Mouse (Mus musculus) c-Kit-positive CD71-positive TER-119-positive erythroid progenitor cells, embryonic 14.5 days (primary cell): ENCODE data around the gene Rheb.
"Not testable (repeated sequence)": the region's sequence is repeated elsewhere in the genome, so short reads cannot be mapped to it uniquely, and the experiment has no call there.

Source experiments
- DNase-seq: peaks from one replicate; pipeline ENCODE4 v3.0.0-alpha.2; 2013; ENCODE audit warnings: low spot score

The Rheb gene

DNA sequence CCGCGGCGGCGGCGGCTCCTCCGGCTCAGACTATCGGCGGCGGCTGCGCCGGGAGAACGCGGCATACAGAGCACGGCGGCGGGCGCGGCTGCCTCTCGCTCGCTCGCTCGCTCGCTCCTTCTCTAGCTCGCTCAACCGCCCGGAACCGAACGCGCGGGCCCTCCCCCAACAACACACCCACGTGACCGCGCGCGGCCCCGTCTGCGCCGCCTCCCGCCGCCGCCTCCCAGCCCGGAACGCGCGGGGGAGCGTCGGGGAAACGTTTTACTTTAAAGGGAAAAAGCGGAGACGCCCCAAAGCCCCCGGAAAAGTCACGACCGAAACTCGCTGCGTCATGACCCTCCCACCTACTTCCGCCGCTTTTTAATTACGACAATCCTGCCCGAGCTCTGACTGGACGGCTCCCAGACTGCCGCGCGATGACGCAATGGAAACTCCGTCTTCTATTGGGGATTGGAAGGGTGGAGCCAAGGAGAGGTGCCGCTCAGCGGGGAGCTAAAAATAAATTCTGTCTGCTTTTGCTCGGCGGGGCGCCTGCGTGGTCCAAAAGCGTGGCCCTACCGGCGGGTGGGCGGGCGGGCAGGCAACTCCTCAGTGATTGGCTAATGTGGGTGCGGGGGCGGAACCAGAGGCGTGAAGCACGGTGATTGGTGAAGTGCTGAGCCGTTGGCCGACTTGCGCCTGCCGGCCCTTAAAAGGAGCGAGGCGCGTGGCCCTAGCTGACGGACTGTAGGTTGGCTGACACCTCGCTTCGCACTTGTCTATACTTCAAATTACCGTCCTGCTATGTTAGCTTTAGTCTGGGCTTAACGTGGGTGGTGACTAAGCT, at the start of gene Rheb:
Gene Rheb, minus strand, starts transcription at position 351 of the 829 bp plus-strand sequence.
- peak; percentile 99 for DNase-seq

DNA sequence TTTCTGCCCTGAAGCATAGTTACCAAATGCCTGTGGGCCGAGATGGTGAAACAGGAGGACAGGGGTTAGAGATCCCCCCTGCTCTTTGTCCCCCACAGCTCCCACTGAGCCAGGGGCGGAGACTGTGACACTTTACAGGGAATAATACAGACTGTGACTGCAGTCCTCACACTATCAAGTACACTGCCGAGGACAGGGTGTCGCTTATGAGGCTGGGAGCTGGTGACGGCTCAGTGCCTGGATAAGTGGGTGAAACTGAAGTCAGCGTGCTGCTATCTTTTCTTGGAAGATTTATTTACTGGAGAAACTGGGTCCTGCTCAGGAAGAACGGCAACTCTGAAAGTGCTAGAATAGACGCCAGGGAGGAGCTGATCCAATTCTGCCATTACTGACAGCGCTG, 47.4 kb upstream of the Rheb start:
- DNase-seq = no peak

DNA sequence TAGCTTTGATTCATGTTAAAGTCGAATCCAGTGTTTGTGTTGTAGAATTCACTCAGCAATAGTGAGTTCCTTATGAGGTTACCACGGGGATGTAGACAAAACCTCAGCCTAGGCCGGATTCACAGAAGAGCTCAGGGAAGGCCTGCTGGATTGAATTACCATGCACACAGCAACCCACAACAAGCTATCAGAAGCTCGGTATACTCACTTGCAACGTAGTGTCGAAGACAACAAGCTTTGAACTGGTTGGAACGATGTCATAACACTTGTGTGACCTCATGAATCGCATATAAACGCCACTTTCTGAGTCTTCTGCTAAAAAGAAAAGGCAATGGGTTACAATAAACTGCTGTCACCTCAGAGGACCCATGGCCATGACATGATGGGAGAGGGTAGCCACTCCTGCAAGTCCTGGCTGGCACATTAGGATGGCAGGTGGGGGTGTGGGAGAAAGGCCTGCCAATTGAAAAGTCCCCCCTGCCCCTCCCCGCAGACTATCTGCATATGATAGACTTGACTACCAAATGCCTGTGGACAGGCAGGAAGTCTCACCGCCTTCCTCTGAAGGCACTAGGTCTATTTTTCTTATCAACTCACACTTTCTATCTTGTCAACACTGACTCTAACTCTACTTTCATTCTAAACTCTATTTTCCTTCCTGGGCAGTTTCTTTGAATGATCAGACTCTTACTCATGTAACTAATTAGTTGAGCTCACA, 46.6 kb upstream of the Rheb start:
- DNase-seq = no peak

DNA sequence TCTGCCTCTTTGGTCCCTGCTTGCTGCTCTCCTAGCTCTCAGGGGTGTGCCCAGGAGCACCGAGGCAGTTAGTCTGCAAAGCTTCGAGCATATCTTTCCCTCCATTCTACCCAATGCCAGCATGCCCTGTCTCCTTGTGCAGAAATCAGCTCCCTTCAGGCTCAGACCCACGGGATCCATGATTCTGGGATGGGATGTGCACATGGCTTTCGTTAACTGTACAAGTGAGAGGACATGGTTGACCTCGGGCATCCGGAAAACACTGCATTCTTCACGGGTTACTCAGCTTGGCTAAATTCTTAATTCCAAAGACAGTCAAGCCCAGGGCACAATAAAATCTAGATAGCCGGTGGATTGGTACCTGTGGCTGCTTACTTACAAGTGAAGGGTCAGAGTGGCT, 44.8 kb upstream of the Rheb start:
- no peak for DNase-seq

DNA sequence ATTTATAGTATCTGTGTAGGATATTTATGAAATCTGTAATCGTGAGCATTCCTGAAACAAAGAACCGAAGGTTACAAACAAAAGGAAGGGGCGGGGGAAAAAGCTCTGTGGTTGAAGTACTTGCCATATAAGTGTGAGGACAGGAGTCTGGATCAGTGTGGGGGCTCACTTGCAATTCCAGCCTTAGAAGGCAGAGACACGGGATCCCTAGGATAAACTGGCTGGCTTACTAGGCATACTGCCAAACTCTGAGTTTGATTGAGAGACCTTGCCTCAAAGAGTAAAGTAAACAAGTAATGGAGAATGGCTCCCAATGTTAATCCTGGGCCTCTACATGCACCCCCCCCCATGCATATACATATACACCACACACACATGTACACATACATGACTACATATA, 36.3 kb upstream of the Rheb start:
- no peak for DNase-seq

DNA sequence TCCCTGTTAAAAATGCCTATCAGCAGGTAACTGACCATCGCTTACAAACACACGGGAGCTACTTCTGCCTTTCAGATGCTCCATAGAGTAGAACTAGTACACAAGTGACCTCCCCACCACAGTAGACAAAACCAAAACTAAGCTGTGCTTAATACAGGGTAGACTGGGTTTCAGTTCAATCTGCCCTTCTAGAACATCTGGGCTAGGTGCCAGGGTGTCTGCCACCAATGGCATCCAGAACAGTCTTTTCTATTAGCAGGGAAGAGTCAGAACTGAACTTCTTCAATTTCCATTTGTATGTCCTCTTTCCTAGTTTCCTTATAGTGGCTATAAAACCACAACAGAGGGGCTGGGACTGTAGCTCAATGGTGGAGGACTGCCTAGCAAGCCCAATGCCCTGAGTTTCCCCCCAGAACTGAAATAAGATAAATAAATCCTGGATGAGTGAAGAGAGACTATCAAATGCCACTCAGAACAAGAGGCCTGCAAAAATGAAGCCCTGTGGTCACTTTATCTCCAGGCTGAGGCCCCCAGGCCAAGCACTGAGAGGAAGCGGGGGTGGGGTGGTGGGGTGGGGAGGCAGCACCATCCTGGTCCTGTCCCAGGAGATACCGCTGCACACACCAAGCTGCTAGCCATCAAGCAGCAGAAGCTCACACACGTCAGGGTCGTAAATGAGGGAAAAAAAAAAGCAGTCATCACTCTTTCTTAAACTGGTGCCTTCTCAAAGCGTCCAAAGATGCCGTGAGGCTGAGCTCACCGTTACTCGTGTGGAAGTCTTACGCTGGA, 35.6 kb upstream of the Rheb start:
- DNase-seq = no peak

DNA sequence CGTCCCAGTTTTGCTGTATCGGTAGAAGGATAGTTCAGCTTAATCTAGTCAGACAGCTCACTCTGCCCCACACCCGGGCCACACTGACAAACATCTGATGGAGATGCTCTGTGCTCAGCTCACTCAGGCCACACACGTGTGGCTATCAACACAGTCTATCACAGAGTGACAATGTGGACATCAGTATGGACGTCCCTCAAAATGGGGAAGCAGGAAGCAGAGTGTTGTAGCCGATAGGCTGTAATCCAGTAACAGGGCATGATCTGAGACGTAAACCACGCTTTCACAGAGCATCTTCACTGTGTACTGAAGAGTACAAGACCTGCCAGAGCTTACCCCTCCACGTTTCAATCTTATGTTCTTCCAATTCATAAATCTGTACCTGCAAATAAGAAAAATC, 34.2 kb upstream of the Rheb start:
- no peak for DNase-seq

DNA sequence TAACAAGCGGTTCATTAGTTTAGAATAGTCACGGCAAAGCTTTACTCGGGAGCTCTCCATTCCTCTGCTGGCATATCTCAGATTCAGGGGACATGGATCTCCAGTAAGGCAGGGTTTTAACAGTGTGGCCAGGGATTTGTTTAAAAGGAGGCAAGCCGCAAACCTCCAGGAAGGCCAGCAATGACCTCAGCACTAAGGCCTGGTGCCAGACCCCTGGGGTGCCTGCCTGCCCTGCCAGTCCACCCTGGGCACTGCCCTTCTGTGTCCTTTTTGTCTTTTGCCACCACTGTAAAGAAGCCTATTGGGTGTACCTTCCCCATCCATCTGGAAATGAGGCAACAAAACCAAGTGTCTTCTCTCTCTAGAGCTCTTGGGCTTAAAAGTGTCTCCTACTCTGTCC, 31.7 kb upstream of the Rheb start:
- DNase-seq = no peak

DNA sequence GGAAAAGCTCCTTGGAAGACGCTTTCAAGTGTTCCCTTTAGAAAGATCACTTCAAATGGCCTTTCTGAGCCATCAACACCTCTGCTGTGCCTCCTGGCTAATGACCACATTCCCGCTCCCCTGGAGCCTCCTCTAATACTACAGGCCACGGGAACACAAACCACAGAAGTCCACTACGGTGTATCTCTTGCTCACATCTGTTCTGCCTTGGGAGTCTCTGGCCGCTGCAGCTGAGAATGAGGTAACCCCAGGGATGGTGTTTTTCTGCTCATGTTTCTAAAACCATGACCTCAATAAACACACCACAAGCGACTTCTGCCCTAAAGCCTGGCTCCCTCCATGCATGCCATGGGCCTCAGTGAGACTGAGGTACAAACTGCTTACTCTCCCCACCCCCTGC, 30.8 kb upstream of the Rheb start:
- DNase-seq = no peak

DNA sequence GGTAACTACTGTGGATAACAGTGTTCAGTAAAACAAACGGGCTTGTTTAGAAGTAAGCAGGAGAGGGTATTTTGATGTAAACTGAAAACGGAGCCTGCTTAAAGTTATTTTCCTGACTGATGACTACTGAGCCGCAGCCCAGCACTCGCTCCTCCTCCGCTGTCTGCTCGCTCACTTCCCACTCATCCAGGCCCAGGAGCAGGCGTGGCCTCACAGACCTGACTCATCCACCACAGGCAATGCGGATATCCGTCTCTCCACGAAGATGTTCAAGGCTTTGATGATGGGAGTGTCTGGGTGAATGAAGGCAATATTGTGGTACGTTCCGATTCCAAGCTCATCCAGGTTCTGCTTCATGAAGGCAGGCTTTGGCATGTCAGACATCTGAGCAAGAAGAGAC, 28.9 kb upstream of the Rheb start:
- no peak for DNase-seq

DNA sequence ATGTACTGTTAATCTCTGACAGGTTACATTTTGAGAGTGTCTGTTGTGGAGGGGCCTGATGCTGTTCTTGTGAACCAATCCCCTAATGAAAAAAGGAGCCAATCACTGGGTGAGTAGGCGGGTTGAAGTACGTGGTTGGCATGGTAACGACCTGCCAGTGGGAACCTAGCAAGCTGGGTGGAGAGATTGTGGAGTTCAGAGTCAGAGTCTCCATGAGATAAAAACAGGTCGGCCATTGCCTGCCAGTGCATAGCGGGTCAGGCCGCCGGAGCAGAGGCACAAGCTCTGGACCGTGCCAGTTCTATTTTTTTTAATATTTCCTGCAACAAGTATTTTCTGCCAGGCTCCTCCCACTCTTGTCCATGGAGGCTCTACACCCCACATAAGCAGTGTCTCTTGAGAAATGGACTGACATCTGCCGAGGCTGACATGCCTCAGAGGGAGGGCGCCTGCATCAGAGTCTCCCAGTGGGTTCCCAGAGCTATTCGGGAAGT, 27.4 kb upstream of the Rheb start:
- DNase-seq = peak; percentile 74

DNA sequence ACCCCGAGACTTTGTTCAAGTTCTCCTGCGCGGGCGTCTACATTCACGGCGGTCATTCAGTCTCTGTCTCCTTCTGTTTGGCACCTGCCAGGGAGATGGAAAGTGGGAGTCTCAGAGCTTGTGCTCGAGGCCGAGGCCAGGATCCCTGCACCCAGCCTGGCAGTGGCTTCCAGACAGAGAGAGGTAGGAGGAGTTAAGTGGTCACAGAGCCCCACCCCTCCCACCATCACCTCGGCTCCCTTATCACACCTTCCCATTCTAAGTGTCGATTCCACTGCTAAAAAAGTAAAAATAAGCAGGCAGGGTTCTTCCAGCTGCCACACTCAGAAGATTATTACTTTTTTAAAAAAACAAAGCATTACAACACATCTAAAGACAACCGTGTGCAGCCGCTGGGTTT, 21.4 kb upstream of the Rheb start:
- peak; percentile 41 for DNase-seq

DNA sequence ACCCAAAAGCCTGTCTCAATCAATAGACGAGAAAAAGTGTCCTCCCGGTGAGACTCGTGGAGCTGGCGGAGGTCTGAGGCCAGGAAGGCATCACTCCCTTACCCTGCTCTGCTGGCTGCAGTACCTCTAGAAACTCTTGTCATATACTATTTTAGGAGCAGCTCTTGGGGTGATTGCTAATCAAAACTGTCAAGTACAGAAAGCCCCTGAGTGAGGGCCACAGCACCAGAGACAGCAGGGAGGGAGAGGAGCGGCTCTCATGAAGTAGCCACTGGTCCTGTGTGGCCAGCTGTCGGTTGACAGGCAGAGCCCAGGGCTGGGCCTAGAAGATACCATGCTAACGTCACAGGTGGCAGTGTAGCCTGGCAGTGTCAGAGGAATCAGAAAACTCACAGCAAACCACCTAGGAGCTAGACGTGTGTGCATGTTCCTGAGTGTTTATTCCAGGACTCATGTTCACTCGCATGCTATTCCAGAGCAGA, 19.1 kb upstream of the Rheb start:
- no peak for DNase-seq

DNA sequence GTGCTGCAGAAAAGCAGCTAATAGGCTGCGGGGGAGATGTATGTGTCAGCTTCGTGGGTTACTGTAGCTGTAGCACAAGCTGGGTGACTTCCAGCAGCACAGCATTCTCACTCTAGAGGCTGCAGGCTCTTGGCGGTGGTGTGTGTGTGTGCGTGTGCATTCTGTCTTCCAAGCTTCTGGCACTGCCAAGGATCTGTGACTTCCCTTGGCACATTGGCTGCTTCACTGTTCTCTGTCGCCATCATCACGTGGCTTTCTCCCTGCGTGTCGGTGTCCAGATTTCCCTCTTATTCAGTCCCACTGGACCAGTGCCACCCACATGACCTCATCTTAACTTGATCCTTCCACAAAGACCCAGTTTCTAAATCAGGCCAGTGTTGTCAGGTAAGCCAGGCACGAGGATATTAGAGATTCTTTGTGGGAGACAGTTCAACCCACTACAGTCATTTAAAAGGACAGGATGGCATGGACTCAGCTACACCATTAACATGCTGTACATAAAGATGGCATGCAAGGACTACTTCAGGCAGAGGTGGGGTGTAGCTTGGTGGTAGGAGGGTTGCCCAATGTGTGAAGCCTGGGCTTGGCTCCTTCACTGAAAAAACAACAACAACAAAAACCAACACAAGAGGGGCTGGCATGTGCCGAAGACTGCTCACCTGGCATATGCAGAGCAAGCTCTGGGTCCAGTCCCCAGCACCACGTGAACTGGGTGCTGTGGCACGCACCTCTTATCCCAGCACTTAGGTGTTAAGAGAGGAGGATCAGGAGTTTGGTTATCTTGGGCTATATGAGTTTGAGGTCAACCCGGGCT, 18.4 kb upstream of the Rheb start:
- DNase-seq = no peak

DNA sequence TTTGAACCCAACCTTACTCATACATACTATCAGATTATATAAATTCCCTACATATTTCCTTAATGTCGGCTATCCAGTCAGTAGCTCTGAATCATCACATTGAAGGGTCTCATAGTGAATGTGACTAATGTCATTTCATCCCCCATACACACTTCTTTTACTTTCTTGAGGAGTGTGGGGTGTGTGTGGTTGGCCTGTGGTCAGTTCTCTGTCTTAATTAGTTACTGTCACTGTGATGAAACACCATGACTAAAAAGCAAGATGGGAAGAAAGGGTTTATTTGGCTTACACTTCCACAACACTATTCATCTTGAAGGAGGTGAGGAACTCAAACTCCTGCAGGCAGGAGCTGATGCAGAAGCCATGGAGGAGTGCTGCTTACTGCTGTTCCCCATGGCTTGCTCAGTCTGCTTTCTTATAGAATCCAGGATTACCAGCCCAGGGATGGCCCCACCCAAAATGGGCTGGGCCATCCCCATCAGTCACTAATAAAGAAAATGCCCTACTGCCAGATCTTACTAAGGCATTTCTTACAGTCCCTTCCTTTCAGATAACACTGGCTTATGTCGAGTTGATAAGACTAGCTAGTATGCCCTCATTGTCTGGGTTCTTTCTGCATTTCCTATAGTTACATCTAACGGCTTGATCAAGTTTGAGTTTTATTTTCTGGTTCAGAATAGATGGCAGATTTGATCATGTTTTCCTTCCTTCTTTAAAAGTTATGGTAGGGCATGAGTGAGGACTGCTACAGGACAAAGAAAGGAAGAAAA, 17.5 kb upstream of the Rheb start:
- DNase-seq = no peak

DNA sequence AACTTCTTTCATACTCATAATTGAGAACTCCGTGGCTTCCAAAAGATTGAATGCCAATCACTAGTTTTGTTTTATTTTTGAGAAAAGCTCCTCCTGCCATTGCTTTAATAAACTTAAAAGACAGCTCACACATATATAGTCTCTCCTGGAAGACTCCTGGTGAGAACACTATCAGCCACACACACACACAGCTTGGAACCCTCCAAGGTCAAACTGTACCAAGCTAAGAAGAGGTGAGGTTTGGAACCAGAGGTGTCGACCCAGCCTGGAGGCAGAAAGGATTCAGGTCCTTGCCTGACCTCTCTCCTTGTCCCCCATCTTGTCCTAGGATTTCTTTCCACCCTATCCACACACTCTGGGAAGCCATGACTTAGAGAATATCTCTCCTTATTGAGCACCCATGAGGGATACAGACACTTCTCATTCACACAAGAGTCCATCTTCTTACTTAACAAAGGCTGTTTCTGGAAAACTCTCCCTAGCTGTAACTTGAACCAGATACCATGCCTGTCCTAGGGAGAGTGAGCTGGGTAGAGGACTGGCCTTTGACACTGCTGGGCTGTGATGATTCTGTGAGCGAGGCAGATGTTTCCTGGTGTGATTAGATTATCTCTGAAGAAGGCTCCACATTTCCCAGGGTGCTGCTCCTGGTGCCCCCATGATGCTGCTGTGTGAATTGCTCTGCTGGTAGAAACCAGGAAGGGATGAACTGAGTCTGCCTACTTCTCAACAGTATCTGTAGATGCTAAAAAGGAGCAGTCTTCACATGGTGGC, 12.6 kb upstream of the Rheb start:
- peak; percentile 71 for DNase-seq

DNA sequence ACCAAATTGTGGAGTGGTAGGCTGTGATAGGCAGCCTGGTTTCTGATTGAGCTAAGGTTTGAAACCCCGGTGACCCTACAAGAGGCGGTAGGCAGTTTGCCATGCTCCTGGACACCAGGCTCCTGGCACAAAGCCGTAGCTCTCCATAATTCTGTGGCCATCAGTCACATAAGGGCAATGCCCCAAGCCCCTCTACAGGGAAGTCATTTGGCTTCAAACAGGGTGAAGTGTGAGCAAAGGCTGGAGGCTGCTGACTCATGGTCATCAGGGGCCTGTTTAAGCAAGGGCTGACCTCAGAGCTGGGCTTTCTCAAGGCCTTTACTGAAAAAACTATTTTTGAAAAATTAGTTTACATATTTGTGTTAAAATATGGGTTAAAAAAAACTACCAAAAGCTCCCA, 11.8 kb upstream of the Rheb start:
- DNase-seq = no peak

DNA sequence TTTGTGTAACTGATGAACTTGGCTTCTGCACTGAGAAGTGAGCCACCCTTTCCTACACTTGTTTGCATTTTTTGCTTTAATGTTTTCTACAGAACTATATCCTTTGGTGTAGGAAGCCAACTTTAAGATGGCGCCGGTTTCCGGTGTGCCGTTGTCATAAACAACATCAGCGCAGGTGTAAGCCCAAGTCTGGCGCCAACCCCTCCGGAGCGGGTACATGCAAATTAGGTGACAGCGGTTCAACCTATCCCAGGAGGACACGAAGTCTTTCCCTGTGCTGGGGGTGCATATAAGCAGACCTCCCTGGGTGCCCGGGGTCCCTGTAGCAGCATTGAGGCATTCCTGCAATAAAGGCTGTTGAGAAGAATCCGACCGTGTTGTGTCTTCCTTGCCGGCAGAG, 5.8 kb upstream of the Rheb start:
- not testable (repeated sequence) for DNase-seq

DNA sequence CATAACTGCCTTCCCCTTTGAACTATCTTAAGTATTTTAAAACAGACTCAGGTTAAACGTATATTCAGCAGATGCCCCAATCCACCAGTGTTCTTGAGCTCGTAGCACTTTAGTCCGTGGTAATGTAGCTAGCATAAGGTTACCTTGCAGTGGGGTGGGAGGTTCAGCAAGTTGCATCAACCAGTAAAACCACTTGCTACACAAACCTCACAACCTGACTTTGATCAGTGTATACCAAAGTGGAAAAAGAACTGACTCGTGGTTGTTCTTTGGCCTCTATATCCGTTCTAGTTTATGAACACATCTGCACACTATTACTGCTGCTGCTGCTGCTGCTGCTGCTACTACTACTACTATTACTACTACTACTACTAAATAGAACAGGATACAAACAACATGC, 1.4 kb upstream of the Rheb start:
- no peak for DNase-seq

DNA sequence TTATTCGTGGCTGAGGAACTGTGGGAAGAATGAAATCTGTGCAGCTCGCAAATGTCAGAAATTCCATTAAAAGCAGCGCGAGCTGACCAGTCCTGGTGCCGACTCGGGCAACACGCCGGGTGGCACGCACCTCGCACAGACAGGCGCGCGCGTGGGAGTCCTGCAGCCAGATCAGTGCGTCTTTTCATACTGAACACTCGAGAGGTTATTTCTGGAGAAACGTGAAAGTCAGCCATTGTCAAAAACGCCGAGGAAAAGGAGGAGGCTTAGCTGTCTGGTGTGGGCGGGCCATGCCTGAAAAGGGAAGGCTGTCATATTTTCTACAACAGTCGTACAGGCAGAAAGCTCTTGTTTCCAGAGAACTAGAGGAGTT, 665 bp upstream of the Rheb start:
- DNase-seq = no peak
